ENCODE assay signal across 26 mouse cellular contexts in genomic region chr5:105677071-105677470, GRCm38 (mm10). TPM values are rescaled to one million over a fixed set of nuclear protein-coding genes. Genes with fewer than 3 reads are reported as not detected.
DNase-seq lines count a peak whose midpoint lies in the region; ATAC-seq and TF ChIP-seq lines count a peak whose summit lies in the region.
"Had no signal": no experiment of that assay in that cellular context is flagged by ENCODE, and none has a peak within 500 bp of the region (broad histone marks: within the 10 kb centered on the region; RNA-seq: fewer than 3 reads in every experiment).

No protein-coding gene starts in this region.

- intact Hi-C loops in heart, postnatal 10 days (cut with DNase I), result no loop called here

- TF ChIP-seq CTCF in CH12.LX (conservative IDR thresholded peaks at IDR 0.05 in 1 of 2, IDR thresholded peaks at IDR 0.05 in 1 of 2; ENCODE audit: low read depth in 2 of 2, low read length in 2 of 2), result no peak
- TF ChIP-seq CTCF in Patski (IDR thresholded peaks at IDR 0.05), result no peak

- peak overlapping the region in 1 of 3 experiments; percentile 27 for H3K4me3 ChIP-seq in CH12.LX (replicated peaks in 1 of 3; ENCODE audit: low read depth in 2 of 3, low read length in 2 of 3, poor library complexity in 1 of 3)
- H3K4me3 ChIP-seq: forebrain, embryonic 10.5 days; hindbrain, embryonic 15.5 days; intestine, embryonic 15.5 days; limb, embryonic 10.5 days; liver, embryonic 15.5 days; lung, embryonic 15.5 days; neural tube, embryonic 15.5 days; stomach, embryonic 15.5 days had no signal

- H3K4me2 ChIP-seq in CH12.LX (ENCODE audit: insufficient read depth, low read depth, poor library complexity, severe bottlenecking), result no peak overlapping the region
- H3K4me2 ChIP-seq: hindbrain, embryonic 15.5 days; intestine, embryonic 15.5 days; liver, embryonic 15.5 days; lung, embryonic 15.5 days; neural tube, embryonic 15.5 days; stomach, embryonic 15.5 days had no signal

- H3K79me2 ChIP-seq in CH12.LX (replicated peaks; ENCODE audit: control insufficient read depth, extremely low read depth, insufficient read depth, poor library complexity, severe bottlenecking), result no peaks in the 10 kb centered on the region

- in situ Hi-C loops in CH12.LX (cut with MboI; ENCODE audit: low pct_ligation_motif_present, low pct_unique_long_range_greater_than_20kb, low sequenced_read_pairs) (no loop called here), Patski (cut with MboI; ENCODE audit: low pct_unique_long_range_greater_than_20kb) (no loop called here)

- H3K36me3 ChIP-seq in CH12.LX (replicated peaks in 1 of 2; ENCODE audit: control insufficient read depth in 1 of 2, insufficient read depth in 1 of 2, low read length in 1 of 2), result no peaks in the 10 kb centered on the region
- H3K36me3 ChIP-seq: forebrain, embryonic 10.5 days; hindbrain, embryonic 15.5 days; intestine, embryonic 15.5 days; limb, embryonic 10.5 days; liver, embryonic 15.5 days; lung, embryonic 15.5 days; neural tube, embryonic 15.5 days; stomach, embryonic 15.5 days had no signal

- peak; percentile 36; the same call in 1 of the 2 replicates for TF ChIP-seq EP300 in CH12.LX (IDR thresholded peaks at IDR 0.05; ENCODE audit: low read length)

- DNase-seq in heart, adult 8-10 months (ENCODE audit: low spot score), result peak; percentile 40
- DNase-seq in heart, adult 11 months, result no peak
- no peak for DNase-seq in CH12.LX (ENCODE audit: extremely low read depth)
- no peak for DNase-seq in Patski (ENCODE audit: low read depth, low spot score)
- peak; percentile 25 to 31 for DNase-seq in heart, postnatal 10 days
- DNase-seq in B cell, adult 2 months, result no peak
- DNase-seq in embryo, embryonic 9.5 days (ENCODE audit: extremely low spot score), result no peak
- DNase-seq: adrenal gland, postnatal 36 days; cerebellum, adult 11 months; cerebellum, postnatal 10 days; gastrocnemius, postnatal 14 days; kidney, adult 8-10 months; kidney, postnatal 14 days; liver; lung, postnatal 36 days; right cerebral cortex, adult 18-20 months; right cerebral cortex, postnatal 4 days; thymus, postnatal 25 days had no signal

- no peak overlapping the region for H3K27ac ChIP-seq in CH12.LX (ENCODE audit: insufficient read depth, low read depth)
- H3K27ac ChIP-seq: forebrain, embryonic 10.5 days; hindbrain, embryonic 15.5 days; intestine, embryonic 15.5 days; limb, embryonic 10.5 days; liver, embryonic 15.5 days; lung, embryonic 15.5 days; neural tube, embryonic 15.5 days; stomach, embryonic 15.5 days had no signal

- TF ChIP-seq RAD21 in CH12.LX (IDR thresholded peaks at IDR 0.05; ENCODE audit: low read depth, low read length), result no peak

- dilution Hi-C loops in CH12.LX (cut with MboI; ENCODE audit: extremely low pct_ligation_motif_present, extremely low pct_unique_long_range_greater_than_20kb, low sequenced_read_pairs), result no loop called here

- peaks cover 31 to 59% of the 10 kb centered on the region in 2 experiments for H3K4me1 ChIP-seq in CH12.LX (ENCODE audit: control insufficient read depth in 1 of 2, insufficient read depth in 2 of 2)
- H3K4me1 ChIP-seq: hindbrain, embryonic 15.5 days had no signal

- no peaks in the 10 kb centered on the region for H3K9me3 ChIP-seq in CH12.LX (replicated peaks; ENCODE audit: low read length)
- H3K9me3 ChIP-seq: forebrain, embryonic 10.5 days; hindbrain, embryonic 15.5 days; intestine, embryonic 15.5 days; limb, embryonic 10.5 days; liver, embryonic 15.5 days; lung, embryonic 15.5 days; neural tube, embryonic 15.5 days; stomach, embryonic 15.5 days had no signal

- TF ChIP-seq POLR2A in CH12.LX (IDR thresholded peaks at IDR 0.05; ENCODE audit: low read depth, low read length), result no peak

- POLR2A ChIA-PET in Patski (lab: Charles Lee), result no interaction called here

- H3K27me3 ChIP-seq in CH12.LX (replicated peaks) (no peaks in the 10 kb centered on the region), Patski (no peaks in the 10 kb centered on the region)
- H3K27me3 ChIP-seq: hindbrain, embryonic 15.5 days; intestine, embryonic 15.5 days; liver, embryonic 15.5 days; lung, embryonic 15.5 days; neural tube, embryonic 15.5 days; stomach, embryonic 15.5 days had no signal

- H3K9ac ChIP-seq in CH12.LX (ENCODE audit: insufficient read depth, low read depth), result no peak overlapping the region
- H3K9ac ChIP-seq: hindbrain, embryonic 15.5 days; intestine, embryonic 15.5 days; liver, embryonic 15.5 days; lung, embryonic 15.5 days; neural tube, embryonic 15.5 days; stomach, embryonic 15.5 days had no signal

- CTCF ChIA-PET in Patski (lab: Charles Lee), result interaction anchor here (1.0 to 4.4 kb wide), 5 partner anchors 8 to 195 kb away, joined by 3 to 25 read pairs (median 3); no protein-coding TSS in a partner anchor

- ATAC-seq in Patski, result peak; percentile 58
- ATAC-seq: intestine, embryonic 15.5 days had no signal

TF ChIP-seq in CH12.LX, 34 proteins besides CTCF, POLR2A, EP300 and RAD21:
- peak; percentile 59 for TF ChIP-seq ETS1 (conservative IDR thresholded peaks at IDR 0.05; ENCODE audit: low read depth, low read length)
- 0 out of 2 replicates have a peak, but pooled peaks have one; percentile 54 for TF ChIP-seq MAX (IDR thresholded peaks at IDR 0.05; ENCODE audit: low read length)
- peak; percentile 93 for TF ChIP-seq MEF2A (IDR thresholded peaks at IDR 0.05; ENCODE audit: borderline replicate concordance, low read depth, low read length)
- TF ChIP-seq BHLHE40 (IDR thresholded peaks at IDR 0.05; ENCODE audit: low read depth, low read length), result peak; percentile 45; the same call in 1 of the 2 replicates
- TF ChIP-seq KAT2A (IDR thresholded peaks at IDR 0.05; ENCODE audit: insufficient replicate concordance, low read length), result no peak
- 0 out of 2 replicates have a peak, but pooled peaks have one; percentile 40 for TF ChIP-seq MYC (IDR thresholded peaks at IDR 0.05; ENCODE audit: low read depth, low read length)
- TF ChIP-seq JUND (conservative IDR thresholded peaks at IDR 0.05; ENCODE audit: low read depth, low read length), result no peak
- TF ChIP-seq SMC3 (IDR thresholded peaks at IDR 0.05; ENCODE audit: low read depth, low read length), result no peak
- TF ChIP-seq TCF12 (IDR thresholded peaks at IDR 0.05; ENCODE audit: low read depth, low read length), result 0 out of 2 replicates have a peak, but pooled peaks have one; percentile 11
- peak; percentile 46; the same call in 1 of the 2 replicates for TF ChIP-seq JUN (IDR thresholded peaks at IDR 0.05; ENCODE audit: insufficient read depth, low read depth, low read length)

RNA-seq across cellular contexts. Expression of gene Lrrc8d, which starts 22.7 kb away (rescaled TPM):
- 10 to 100 TPM in 1 of 4 experiments, 1 to 10 TPM in 3; 7.2 to 11.1 (median 9.0) TPM for total RNA-seq in heart, adult 8-10 months (2022)
- total RNA-seq in CH12.LX (2012; rRNA removed) (15.9 and 16.6 TPM in 2 replicates), CH12.LX (2014; rRNA removed) (5.2 and 7.0 TPM in 2 replicates)
- polyA plus RNA-seq in CH12.LX (2012; ENCODE audit: insufficient read length, low read depth) (26.1 and 29.2 TPM in 2 replicates), Patski (2021) (66.7 TPM)
- 10 to 100 TPM; 18.7 to 19.5 TPM for total RNA-seq in heart, postnatal 10 days (2021)

Comparison
In these comparisons a context has a peak if more than half of its experiments do, and no peak if none do; other contexts are left out.
1. DNase-seq: peak in heart, adult 8-10 months (single experiment) and heart, postnatal 10 days (2 of 2); none in heart, adult 11 months (single experiment), CH12.LX (single experiment), Patski (single experiment), B cell, adult 2 months (0 of 2) and embryo, embryonic 9.5 days (single experiment).